Mouse (Mus musculus) retina, postnatal 1 day (tissue): Measurements from ENCODE around the gene Ascl5.

Experiments used
- DNase-seq: peaks from one replicate; pipeline ENCODE4 v3.0.0-alpha.2; 2012

The Ascl5 gene

DNA sequence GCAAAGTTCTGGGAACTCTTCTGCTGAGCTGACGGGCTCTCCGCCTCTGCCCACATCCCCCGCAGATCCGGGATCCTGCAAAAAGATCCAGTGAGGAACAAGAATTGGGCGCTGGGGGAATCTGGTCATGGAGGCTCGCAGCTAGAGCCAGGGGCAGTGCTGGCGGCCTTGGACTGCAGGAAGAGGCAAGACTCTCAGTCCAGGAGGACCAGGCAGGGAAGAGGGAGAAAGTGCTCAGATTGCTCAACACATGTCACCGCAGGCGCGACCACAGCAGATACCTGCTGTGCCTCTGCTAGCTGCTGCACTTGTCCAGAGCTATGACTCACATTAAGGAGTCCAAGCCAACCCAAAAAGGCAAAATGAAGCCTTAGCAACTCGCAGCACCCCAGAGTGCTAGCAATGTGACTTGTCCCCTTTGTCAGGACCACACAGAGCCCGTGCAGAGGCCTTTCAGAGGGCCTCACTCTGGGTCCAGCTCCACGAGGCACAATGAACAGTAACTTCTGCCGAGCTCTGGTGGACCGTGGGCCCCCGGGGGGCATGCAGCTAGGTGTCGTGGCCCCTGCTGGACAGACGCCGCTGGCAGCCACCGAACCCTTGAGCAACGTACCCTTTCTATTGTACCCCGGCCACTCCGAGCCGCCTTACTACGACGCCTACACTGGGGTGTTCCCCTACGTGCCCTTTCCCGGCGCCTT, at the start of gene Ascl5:
Gene Ascl5 (plus strand): TSS at position 493 of the 701 bp plus-strand sequence.
- DNase-seq = no peak

DNA sequence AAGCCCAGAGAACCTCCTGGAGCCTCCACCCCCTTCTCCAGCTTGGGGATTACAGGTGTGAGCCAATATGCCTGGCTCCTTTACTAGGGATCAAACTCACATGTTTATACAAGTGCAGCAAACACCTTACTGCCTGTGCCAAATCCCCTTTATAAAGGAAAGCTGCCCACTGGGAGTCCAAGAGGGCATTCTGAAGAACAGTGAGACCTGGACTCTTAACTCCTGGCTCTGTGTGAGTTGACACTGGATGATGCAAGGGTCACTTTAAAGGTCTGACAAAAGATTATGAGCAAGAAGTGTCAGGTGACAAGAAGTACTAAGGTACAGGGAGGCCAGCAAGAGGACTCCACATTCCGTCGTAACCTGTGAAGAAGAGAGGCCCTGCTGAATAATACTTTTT, 49.2 kb upstream of the Ascl5 start:
- no peak for DNase-seq

DNA sequence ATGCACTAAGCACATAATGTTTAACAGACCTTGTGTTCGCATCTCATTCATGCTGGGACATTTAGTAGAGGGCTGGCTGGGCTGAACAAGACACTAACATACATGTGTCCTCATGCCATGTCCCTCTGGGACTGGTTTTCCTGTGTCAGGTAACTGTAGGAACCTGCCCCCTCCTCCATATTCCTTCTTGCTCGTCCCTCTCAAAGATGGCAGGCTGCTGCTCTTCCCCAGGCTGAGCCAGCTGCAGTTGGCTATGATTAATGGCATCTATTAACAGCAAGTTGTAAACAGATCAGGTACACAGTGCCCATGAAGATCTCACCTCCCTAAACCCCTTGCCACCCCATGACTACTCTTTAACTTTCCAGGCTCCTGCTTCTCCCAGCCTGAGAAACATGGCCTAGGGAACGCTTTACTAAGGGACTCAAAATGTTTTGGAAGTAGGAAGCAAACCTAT, 44.3 kb upstream of the Ascl5 start, which contains the start of gene Igfn1:
Gene Igfn1 (minus strand): TSS at position 51 of the 457 bp plus-strand sequence.
- no peak for DNase-seq

DNA sequence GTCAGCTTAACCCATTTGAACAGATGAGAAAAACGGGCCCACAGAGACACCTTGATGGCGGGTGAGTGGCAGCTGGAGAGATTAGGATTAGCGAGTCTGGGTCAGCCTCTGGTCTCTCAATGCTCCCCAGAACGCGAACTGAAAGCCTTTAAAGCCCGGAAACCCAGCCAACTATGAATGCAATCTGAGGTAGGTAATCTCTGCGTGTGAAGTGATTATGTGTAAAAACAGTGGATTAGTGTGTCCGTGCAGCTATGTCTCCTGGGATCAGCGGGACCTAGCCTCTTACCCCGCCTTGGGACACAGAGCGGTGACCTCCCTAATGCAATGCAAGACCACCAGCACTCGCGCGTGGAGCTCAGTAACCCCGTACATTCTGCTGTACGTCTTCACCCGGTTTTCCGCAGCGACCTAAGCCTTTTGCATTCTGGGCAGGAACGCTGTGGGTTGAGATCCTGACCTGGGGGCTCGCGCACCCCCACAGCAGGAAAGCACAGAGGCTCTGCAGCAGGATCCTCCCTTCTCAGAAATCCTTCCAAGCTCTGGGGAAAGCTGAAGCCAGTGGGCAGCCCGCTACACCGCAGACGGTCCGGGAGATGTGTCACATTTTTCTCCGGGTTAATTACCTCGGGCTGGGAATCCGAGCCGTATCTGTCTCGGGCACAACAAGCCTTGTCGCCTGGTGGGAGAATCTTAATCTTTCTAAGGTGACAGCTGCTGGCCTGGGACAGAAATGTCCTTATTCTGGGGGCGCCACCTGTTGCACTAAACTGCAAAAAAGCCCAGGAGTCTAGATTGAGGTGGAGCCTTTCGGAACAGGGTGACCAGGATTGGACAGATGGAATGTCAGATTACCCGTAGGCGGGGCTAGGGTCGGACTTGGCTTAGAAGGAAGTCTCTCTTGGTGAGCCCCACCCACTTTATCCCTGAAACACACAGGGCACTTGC, 43.1 kb upstream of the Ascl5 start, which contains the start of gene Tmem9:
Gene Tmem9 (plus strand): TSS at position 940 of the 948 bp plus-strand sequence.
- DNase-seq = peak; percentile 94

DNA sequence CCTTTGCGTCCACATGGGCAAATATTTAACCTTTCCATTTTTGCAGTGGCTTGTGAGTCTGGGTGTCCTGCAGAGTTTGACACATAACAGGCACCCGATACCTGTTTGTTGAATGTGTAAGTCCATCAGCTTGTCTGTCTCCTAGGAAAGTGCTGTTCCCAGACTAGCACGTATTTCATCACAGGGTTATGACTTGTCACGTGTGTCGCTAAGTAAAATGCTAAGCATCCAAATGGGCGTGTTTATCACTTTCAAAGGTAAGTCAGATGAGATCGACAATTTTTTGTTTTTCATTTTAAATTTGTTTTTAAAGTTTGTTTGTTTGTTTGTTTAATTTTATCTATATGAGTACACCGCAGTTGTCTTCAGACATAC, 42.5 kb upstream of the Ascl5 start:
- no peak for DNase-seq

DNA sequence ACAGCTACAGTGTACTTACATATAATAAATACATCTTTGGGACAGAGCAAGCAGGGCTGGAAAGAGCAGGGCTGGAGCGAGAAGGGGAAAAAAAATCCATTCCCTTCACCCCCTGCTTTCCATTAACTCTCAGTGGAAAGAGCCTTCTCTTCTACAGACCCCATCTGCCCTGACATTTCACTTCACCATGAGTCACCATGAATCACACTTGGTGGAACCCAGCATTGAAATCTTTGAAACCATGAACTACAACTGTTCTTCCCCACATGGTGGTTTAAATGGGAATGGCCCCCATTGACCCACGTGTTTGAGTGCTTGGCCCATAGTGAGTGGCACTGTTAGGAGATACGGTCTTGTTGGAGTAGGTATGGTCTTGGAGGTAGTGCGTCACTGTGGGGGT, 40.4 kb upstream of the Ascl5 start:
- no peak for DNase-seq

DNA sequence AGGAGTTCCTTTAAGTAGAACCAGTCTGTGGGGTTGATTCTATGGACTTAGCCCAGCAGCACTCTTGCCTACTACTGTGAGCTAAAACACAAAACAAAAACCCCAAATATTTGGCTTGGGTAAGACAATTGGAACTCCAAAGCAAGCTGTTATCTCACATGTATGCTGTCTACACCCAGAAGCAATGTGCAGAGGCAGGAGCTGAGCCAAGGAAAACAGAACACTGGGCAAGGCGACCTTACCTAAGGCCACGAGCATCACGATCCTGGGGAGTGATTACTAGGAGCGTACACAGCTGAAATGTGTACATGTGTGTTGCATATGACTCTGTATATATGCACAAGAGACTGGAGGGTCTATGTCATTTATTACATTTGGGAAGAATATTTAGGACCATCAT, 37.1 kb upstream of the Ascl5 start:
- DNase-seq = no peak

DNA sequence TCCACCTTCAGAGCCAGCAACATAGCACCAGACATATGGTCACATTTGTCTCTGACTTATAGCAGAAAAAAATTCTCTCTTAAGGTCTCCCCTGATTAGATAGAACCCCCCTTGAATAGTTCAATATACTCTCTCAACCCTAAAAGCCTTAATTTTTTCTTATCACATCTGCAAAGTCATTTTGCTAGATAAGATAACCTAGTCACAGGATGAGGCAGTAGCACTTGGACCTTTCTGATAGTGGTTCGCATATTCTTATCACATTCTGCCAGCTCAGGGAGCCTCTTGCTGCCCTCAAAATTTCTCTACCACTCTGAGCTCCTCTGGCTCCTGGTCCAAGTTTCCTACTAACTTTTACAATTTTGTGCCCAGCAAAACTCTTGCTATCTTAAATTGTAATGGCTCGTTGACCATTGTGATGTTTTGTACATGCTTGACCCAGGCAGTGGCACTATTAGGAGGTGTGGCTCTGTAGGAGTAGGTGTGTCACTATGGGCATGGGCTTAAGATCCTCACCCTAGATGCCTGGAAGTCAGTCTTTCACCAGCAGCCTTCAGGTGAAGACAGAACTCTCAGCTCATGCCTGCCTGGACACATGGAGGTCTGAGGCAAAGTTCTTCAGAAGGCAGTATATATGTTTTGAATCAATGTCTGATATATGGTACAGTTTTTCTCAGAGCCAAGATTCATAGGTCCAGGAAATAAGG, 35.7 kb upstream of the Ascl5 start:
- no peak for DNase-seq

DNA sequence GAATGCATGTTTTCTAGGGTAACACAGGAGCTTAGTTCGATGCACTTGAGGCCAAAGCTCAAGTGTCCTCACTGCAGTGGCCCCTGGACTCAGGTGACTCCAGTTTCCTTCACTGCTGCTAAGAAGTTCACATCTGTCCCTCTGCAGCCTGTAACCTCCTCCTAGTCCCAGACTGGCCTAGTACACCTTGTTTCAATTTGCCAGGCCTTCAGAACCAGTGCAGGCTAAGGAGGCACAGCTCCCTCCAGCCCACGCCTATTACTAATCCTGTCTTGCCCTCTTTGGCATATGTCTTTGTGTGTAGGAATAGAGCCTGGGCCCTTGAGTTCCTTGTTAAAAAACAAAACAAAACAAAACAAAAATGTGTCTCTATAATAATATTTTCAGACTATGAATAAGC, 33.3 kb upstream of the Ascl5 start:
- no peak for DNase-seq

DNA sequence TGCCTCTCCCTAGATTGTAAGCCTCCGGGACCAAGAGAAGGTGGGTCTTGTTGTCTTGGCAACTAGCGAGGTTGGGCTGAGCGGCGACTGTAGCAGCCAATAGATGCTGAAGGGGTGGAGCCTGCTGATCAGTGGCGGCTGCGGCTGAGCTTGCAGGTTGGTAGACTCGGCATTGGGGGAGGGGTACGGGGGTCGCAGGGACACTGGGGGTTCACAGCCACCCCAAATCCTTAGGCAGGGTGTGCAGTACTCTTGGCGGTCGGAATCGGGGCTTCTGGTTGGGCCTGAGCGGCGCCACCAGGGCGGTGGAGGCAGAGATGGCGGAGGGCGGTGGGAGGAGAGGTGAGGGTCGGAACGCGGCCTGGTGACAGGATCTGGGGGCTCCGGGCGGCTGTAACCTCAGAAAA, 32.7 kb upstream of the Ascl5 start:
- peak; percentile 97 for DNase-seq

DNA sequence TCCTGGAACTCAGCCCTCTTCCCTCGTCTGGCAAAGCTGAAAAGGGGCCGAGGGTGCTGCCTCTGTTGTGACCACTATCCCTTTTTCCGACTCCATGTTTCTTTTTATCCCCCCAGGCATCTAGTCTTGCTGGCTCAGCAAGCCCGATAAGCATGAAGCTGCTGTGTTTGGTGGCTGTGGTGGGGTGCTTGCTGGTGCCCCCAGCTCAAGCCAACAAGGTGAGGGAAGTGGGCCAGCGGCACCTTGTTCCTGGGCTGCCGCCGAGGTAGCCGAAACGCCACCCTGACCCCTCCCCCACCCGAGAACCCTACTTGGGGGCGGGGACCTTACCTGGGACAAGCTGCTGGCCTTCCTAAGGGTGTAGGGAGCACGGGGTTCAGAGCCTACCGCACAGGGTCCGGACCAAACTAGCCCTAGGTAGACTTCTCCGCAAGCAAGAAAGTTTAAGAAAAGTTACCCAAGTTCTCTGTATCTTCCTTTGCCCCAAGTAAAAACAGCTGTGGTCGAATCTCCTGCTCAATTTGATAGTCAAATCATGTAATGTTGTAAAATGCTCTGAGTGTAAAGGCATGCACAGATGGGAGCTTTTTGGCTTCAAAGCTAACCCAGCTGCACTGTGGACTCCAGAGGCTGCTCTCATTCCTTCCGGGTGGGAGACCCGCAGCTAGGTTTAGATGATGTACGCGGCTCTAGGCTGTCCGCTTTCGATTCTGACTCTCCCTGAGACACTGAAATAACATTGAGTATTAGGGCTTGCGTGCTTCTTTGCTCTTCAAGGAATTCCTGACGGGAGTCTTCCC, 32.0 kb upstream of the Ascl5 start:
- no peak for DNase-seq

DNA sequence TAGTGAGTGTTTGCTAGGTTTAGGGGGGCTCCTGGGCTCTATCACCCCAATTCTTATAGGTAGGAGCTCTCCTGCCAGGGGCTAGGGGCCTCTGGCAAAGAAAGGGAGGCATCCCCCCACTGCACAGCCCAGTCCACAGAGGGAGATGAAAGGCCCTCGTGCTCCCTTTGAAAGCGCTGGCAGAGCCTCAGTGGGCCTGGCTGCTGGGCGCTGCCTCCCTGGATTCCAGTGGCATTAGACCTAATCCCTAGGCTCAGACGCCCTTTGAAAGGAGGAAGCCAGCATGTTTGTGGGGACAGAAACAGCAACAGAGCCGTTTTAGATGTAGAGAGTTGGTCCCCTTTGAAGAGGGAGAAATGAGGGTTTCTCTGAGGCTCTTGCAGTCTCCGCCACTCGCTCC, 20.4 kb upstream of the Ascl5 start:
- no peak for DNase-seq

DNA sequence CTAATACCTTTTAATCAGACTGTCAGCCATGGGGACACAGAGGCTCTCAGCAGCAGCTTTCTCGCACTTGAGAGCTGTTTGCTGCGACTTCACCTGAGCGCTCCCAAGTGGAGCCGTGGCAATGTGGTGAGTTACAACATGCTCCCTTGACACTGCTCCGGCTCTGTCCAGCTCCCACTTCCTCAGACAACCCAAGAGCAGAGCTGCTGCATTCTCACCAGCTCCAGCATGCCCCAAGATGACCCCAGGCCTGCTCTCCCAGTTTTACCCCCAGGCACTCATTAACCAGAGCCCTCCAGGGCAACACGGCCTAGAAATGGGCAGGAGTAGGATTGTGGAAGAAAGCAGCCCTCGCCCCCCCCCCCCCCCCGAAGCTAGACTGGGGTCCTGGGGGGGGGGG, 18.9 kb upstream of the Ascl5 start:
- DNase-seq = no peak

DNA sequence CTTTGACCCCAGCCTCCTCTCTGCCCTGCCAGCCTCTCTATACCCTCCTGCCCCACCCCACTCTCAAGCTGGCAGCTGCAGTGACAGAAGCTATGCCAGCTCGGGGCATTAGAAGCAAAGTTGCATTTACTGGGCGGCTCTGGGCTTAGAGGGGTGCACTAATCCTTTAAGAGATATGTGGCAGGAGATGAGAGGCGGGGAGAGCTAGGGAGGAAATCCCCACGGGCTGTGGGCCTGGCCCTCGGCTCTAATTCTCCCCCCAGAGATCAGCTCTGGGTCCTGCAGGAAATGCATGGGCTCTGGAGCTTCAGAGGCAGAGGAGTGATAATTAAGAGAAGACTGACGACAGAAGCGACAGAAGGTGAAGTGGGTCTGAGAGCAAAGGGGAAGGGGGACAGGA, 17.6 kb upstream of the Ascl5 start:
- peak; percentile 77 for DNase-seq

DNA sequence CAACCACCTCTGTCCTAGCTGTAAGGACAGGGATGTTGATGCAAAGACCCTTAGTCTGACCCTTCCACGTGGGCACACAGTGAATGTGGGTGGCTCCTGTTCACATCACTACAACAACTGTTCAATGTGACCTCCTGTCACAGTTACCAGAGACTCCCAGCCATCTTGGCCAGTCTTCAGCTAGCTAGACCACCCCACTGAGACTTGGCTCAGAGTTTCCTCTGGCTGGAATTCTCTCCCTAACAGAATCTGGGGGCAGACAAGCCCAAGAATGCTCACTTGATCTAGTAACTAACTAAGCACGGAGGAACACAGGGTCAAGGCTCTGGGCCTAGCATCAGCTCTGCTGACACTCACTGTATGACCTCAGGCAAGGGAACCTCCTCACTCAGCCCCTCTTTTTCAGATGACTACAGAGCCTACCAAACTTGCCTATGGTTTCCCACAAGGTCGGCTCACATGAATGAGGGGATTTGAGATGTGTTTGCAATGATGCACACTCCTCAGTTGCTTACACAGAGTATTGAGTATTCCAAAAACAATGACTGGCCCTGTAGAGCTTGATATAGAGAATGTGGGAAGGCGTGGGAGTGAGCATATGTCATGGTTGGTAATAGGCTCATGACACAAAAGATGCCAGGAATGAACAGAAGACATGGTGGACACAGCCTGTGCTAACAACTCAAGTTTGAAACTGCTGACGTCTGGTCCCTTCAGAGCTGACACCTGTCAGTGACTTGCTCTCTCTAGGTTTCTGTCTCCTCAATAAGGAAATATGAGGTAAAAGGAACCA, 11.7 kb upstream of the Ascl5 start:
- no peak for DNase-seq

DNA sequence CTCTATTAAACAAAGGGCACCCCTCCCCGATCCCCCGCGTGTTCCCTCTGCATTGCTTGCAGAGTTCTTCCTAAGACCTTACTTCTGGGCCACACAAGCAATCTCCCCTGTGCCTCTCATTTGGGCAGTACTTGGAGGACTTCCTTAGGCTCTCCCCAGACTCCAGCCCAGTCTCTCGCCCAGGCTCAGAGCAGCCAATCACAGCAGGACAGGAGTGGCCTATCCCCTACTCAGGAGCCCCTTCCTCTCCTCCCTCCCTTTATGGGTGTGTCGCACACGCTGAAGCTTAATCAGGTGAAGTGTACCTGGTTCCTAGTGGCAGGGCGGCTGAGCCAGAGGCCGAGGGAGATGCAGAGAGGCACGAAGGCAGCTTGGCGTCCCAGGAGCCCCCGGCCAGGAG, 10.2 kb upstream of the Ascl5 start:
- DNase-seq = no peak

DNA sequence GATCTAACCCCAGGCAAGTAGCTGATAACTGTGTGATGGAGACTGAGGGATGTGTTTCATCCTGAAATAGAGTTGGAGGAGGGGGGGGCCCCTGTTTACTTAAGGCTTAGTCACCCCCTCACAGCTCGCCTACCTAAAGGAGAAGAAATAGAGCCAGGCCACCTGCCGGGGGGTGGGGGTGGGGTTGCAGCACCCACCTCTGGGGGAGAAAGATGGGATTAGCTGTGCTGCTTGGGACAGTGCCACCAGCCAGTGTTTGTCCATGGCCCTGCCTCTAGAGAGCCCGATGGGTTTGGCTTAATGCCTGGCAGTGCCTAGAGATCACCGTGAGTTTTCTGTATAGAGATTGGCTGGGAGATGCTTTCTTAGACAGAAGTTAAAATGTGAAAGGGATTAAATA, 9.7 kb upstream of the Ascl5 start:
- DNase-seq = no peak

DNA sequence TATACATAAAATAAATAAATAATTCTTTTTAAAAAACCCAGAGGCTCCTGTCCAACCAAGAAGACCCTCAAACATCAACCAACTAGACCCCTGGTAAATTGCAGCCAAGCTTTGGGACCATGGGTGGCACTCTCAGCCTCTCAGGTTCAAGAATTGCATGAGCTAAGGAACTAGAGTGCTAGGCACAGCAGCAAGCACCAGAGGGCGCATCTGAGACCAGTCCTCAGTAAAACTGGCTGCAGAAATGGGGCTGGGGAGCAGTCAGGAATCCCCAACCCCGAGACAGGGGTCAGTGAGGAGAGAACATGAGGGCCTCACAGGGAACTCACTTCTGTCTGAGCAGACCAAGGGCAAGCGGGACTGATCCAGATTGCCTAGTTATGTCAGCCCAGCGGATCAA, 4.8 kb upstream of the Ascl5 start:
- peak; percentile 76 for DNase-seq

DNA sequence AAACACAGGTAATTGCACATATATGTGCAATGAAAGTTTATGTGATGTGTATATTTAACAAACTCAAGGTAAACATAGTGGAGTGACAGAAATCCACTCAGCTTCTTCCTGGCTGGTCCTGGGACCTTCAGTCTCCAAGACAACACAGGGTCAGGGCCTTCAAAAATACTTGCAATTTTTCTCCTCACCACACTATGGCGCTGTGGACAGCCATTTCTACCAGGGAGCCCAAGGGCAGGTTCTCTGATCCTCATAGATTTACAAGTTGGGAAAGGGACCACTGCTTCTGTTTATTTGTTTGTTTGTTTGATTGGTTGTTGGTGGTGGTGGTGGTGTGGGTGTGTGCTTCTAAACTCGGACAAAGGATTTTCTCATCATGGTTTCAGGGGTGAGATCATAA, 3.2 kb upstream of the Ascl5 start:
- peak; percentile 62 for DNase-seq

DNA sequence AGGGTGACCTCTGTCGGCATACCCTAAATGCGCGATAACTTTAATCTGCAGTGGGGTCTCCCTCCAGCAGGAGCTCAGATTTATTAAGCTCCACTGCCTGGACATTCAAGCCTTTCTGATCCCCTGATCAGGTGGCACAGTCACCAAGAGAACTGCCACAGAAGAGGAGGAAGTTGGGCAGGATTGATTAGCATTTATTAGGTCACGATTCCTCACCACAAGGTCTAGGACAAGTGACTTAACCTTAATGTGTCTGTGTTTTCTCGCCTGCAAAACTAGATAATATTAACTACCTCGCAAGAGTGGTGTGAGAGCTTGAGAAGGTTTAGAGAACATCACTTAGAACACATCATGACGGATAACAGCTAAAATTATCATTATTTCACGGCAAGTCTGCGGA, 2.7 kb upstream of the Ascl5 start:
- peak; percentile 19 for DNase-seq

DNA sequence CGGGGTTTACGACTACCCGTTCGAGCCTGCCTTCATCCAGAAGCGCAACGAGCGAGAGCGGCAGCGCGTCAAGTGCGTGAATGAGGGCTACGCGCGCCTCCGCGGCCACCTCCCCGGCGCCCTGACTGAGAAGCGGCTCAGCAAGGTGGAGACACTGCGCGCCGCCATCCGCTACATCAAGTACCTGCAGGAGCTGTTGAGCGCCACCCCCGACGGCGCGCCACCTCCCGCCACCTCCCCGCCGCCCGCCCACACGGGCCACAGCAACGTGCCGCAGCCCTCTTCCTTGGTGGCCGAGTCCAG, 360 bp downstream of the Ascl5 start:
- DNase-seq = peak; percentile 53

DNA sequence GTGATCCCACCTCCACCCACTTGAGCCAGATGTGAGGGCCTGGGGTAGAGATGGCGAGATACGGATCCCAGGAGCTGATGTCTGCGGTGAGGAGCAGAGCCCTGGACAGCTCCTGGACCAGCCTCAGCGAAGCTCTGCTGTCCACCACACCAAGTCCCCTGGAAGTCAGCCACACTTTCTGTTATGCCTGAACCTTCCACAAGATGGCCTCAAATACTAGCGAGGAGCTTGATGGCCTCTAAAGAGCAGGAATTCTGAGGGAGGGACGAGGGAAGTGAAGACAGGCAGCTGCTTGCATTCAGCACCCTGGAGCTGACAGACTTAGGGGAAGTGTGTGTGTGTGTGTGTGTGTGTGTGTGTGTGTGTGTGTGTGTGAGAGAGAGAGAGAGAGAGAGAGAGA, 861 bp downstream of the Ascl5 start:
- DNase-seq = peak; percentile 92
